Mouse (Mus musculus) CD4-positive, CD25-positive, alpha-beta regulatory T cell, adult 4 months (primary cell): ENCODE measurements around the gene Med29. TPM values are rescaled to one million over a fixed set of nuclear protein-coding genes. Genes with fewer than 3 reads are reported as not detected.

Source experiments
- ATAC-seq: one replicate; pipeline ENCODE4 v1.8.0; 2017
- polyA plus RNA-seq, 2 experiments: library from polyadenylated mRNA; unstranded; fragments of 100-300 nt; shearing (Covaris generic); gene quantifications; one replicate each; pipeline ENCODE4 v1.2.1; 2017

The Med29 gene
- polyA plus RNA-seq, 2 experiments from 2014 or later, result 25.8 to 27.5 TPM

- ATAC-seq, result no peak
Observed at GRCm38 (mm10) chr7:28353267-28353666, 39.2 kb downstream of the Med29 start.

GRCm38 (mm10) chr7:28351676-28352191 is 40.8 kb downstream of the Med29 start:
- no peak for ATAC-seq

- ATAC-seq, result peak; percentile 90
Observed at GRCm38 (mm10) chr7:28350155-28350883, 42.2 kb downstream of the Med29 start, which contains the start of gene Rps16. Gene Rps16 (plus strand): TSS chr7:28350652.

- no peak for ATAC-seq
Observed at GRCm38 (mm10) chr7:28348601-28349000, 43.9 kb downstream of the Med29 start.

- no peak for ATAC-seq
Observed at GRCm38 (mm10) chr7:28347746-28348145, 44.8 kb downstream of the Med29 start.

- ATAC-seq, result peak; percentile 71
Observed at GRCm38 (mm10) chr7:28344637-28345036, 47.9 kb downstream of the Med29 start.

GRCm38 (mm10) chr7:28341381-28341780 is 51.1 kb downstream of the Med29 start:
- ATAC-seq, result no peak

GRCm38 (mm10) chr7:28339213-28339917 is 53.1 kb downstream of the Med29 start:
- peak; percentile 27 for ATAC-seq

- ATAC-seq, result peak; percentile 99
Observed at GRCm38 (mm10) chr7:28338108-28338998, 54.2 kb downstream of the Med29 start, which contains the start of gene Supt5. Gene Supt5 (minus strand): TSS chr7:28338746.

Other genes with a start within 250 kb of the Med29 start
- 10 to 100 TPM; 53.5 to 57.0 TPM for gene Fbl, start 223.0 kb downstream of the Med29 start, polyA plus RNA-seq
- gene Dyrk1b, start 213.2 kb downstream of the Med29 start, polyA plus RNA-seq, result under 1 TPM; 0.54 to 0.63 TPM
- gene Eid2, start 124.8 kb downstream of the Med29 start, polyA plus RNA-seq, result under 1 TPM in 1 of 2 experiments, not detected in 1; 0.62 TPM
- gene Eid2b, start 115.0 kb downstream of the Med29 start, polyA plus RNA-seq, result 1 to 10 TPM in 1 of 2 experiments, under 1 TPM in 1; 0.94 to 1.8 TPM
- not detected for gene Selenov, start 101.5 kb downstream of the Med29 start, polyA plus RNA-seq
- not detected for gene Dll3, start 90.5 kb downstream of the Med29 start, polyA plus RNA-seq
- gene Timm50, start 80.6 kb downstream of the Med29 start, polyA plus RNA-seq, result 10 to 100 TPM; 35.3 to 36.3 TPM
- 100 to 1,000 TPM; 121 to 229 TPM for gene Supt5, start 54.0 kb downstream of the Med29 start, polyA plus RNA-seq
- 1,000 to 10,000 TPM; 1,259 to 1,457 TPM for gene Rps16, start 42.1 kb downstream of the Med29 start, polyA plus RNA-seq
- gene Plekhg2, start 20.1 kb downstream of the Med29 start, polyA plus RNA-seq, result 100 to 1,000 TPM in 1 of 2 experiments, 10 to 100 TPM in 1; 65.5 to 110 TPM
- gene Zfp36, start 12.5 kb downstream of the Med29 start, polyA plus RNA-seq, result 100 to 1,000 TPM; 156 to 341 TPM
- gene Paf1, start 243 bp upstream of the Med29 start, polyA plus RNA-seq, result 10 to 100 TPM; 55.6 to 71.0 TPM
- 100 to 1,000 TPM; 406 to 454 TPM for gene Gmfg, start 44.7 kb upstream of the Med29 start, polyA plus RNA-seq
- not detected for gene Lrfn1, start 59.3 kb upstream of the Med29 start, polyA plus RNA-seq
- gene Ifnl2, start 117.7 kb upstream of the Med29 start, polyA plus RNA-seq, result not detected
- not detected for gene Ifnl3, start 130.1 kb upstream of the Med29 start, polyA plus RNA-seq
- not detected for gene Sycn, start 148.2 kb upstream of the Med29 start, polyA plus RNA-seq
- not detected for gene Nccrp1, start 154.5 kb upstream of the Med29 start, polyA plus RNA-seq
- gene Samd4b, start 205.4 kb upstream of the Med29 start, polyA plus RNA-seq, result 1 to 10 TPM; 7.4 to 7.5 TPM
- gene Pak4, start 205.5 kb upstream of the Med29 start, polyA plus RNA-seq, result 1 to 10 TPM; 1.9 to 2.1 TPM
- gene Acp7, start 238.6 kb upstream of the Med29 start, polyA plus RNA-seq, result not detected